Mouse (Mus musculus): ENCODE results near the gene Map3k5.

The Map3k5 gene

DNA sequence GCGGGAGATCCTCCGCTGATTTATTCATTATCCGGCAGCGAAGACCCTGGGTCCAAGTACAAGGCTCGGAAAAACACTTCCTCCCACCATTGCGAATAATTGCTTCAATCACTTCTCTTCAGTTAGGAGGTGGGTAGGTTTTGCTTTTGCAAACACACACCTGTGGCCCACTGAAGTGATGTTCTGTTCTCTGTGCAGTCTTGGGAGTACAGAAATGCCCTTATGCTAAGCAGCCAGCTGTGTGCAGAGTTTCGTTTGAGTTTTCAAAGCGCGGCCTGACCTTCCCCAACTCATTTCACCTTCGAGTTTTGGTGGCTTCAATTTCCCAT is 987 bp downstream of the Map3k5 start:
- ATAC-seq (ENCODE audit: low TSS enrichment) = no peak

DNA sequence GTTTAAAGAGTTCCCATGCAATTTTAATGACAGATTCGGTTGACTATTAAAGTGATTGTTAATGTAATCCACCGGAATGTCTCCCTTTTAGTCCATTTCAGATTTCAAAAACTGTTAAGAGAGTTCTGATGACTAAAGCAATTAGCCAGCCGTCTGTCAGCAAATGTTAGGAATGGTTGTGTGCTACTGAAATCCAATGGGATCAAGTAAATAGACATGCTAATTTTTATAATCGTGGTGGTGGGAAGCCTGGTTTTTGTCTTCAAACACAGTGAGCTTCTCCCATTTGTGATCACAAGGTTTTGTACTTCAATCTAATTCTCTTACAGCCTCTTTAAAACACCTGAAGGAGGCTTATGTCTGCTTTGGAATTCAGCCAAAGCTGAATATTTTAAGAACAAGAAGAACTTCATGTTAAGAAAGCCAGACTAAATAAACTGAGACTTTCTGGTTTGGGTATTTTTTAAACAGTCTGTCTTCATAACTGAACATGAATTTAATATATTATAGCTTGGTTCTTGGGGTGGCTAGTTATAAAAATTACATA is 1.6 kb downstream of the Map3k5 start:
- ATAC-seq (ENCODE audit: low TSS enrichment) = no peak

DNA sequence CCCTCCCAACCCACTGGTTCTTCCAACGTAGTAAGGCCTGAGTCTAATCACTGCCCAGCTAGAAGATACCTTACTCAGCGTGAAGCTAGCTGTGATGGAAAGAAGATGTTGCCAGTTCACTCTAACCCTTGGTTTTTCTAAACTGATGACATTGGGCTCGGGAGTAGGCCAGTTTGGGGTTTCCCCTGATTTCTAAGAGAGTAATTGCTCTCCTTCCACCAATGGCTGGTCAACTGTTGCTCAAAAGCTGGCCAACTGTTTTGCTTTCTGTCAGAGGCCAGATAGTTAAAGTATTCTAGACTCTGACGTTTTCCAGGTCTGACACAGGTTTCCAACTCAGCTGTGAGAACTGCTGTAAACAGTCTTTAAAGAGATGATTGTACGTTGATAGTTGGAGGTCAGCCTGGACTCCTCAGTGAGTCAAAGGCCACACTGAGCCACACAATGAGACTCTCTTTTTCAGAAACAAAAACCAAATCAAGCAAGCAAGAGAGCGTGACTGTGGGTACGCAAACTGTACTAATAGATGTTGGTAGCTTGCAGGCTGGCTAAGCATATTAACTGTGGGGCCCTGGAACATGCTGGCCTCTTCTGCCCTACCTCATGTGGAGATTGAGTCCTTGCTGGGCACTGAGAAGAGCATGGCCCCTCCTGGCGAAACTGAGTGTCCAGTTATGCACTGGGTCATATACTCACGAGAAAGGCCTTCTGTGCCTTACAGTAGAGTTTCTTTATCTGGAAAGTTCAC is 2.9 kb downstream of the Map3k5 start:
- ATAC-seq (ENCODE audit: low TSS enrichment) = no peak

DNA sequence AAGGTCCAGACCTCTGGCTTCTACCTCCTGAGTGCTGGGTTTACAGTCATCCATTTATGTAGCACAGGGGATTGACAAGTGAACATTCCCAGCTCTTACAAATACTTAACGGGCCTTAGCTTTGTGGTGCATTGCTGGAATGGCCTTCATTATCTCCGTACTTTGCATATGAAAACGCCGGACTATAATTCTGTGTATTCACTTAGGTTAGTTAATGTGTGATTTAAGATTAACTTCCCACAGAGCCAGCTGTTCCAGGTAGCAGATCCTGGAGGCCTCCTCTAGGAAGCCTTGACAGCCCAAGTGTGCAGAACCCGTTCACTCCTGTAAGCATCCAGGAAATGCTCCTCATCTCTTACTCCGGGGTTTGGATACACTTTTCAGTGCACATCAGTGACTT is 4.5 kb downstream of the Map3k5 start:
- no peak for ATAC-seq (ENCODE audit: low TSS enrichment)

- no peak for ATAC-seq (ENCODE audit: low TSS enrichment)
Measured at GRCm38 (mm10) chr10:19939282-19939705, 5.0 kb downstream of the Map3k5 start.

GRCm38 (mm10) chr10:19940127-19940526 is 5.9 kb downstream of the Map3k5 start:
- ATAC-seq (ENCODE audit: low TSS enrichment) = no peak

DNA sequence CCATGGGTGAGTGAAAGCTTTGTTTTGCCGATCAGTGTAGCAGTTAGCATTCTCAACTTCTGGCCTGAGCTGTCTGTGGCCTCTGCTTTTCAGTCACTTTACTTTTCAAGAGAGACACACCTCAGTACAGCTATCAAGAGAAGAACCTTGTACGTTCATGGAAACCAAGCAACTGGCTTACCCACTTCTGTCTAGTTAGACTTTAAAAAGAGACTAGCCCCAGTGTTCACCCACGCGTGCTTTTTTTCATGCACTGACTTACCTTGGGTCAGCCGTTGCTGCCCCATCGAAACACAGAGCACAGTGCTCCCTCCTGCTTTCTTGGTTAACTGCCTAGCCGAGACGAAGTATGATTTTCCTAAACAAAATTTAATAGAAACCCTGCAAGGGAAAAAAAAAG is 6.4 kb downstream of the Map3k5 start:
- ATAC-seq (ENCODE audit: low TSS enrichment) = peak; percentile 30

DNA sequence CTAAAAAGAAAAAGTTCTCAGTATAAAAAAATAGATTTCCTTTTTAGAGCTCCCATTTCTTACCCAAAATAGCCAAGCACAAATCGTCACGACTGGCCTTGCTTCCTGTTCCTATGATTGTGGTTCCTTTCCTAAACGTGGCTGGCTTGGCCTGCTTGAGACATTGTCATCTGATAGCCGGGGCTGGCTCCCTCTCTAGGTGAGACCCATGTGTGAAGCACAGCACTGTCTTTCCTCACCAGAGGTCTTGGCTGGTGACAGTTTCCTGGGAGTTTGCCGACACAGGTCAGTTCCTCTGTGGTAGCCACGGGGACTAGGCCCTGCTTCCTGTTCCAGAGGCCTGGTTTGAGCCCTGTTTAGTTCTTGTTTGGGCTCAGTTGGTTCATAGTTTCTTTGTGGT is 6.8 kb downstream of the Map3k5 start:
- peak; percentile 72 for ATAC-seq (ENCODE audit: low TSS enrichment)

DNA sequence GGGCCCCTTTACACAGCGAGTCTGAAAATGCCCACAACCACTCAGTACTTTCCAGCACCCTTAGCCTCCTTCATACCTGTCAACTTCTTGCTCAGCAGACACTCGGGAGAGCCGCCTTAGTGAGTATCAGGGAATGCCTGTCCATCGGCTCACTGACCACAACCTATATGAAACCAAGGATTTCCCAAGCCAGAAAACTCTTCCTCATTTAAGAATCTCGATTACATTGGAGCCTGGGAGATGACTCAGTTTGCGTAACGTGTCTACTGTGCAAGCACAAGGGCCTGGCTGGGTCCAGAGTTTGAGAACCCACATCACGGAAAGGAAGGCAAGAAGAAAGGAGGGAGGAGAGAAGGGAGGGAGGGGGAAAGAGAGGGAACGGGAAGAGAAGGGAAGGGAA is 7.6 kb downstream of the Map3k5 start:
- ATAC-seq (ENCODE audit: low TSS enrichment) = no peak

- ATAC-seq (ENCODE audit: low TSS enrichment) = no peak
Measured at GRCm38 (mm10) chr10:19942621-19943020, 8.3 kb downstream of the Map3k5 start.

GRCm38 (mm10) chr10:19945651-19946050 is 11.4 kb downstream of the Map3k5 start:
- ATAC-seq (ENCODE audit: low TSS enrichment) = no peak

DNA sequence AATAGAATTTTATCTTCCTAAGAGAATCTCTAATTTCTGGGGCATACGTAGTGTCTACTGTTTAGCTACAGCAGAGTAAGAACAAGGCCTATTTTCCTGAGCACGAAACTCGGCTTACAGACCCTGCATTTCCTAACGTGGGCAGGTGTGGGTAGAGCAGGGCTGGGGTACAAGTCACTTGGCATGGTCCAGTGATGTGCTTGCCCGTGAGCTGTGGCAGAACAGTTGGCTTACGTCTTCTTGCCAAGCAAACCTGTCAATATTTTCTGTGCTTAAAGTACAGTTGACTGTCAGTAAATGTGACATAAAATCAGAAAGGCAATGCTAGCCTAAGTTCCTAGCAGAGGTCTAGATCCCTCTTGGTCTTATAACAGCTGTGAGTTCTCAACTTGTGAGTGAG is 12.4 kb downstream of the Map3k5 start:
- ATAC-seq (ENCODE audit: low TSS enrichment) = no peak

- ATAC-seq (ENCODE audit: low TSS enrichment) = no peak
Measured at GRCm38 (mm10) chr10:19947441-19947840, 13.2 kb downstream of the Map3k5 start.

GRCm38 (mm10) chr10:19947901-19948300 is 13.6 kb downstream of the Map3k5 start:
- ATAC-seq (ENCODE audit: low TSS enrichment) = no peak

DNA sequence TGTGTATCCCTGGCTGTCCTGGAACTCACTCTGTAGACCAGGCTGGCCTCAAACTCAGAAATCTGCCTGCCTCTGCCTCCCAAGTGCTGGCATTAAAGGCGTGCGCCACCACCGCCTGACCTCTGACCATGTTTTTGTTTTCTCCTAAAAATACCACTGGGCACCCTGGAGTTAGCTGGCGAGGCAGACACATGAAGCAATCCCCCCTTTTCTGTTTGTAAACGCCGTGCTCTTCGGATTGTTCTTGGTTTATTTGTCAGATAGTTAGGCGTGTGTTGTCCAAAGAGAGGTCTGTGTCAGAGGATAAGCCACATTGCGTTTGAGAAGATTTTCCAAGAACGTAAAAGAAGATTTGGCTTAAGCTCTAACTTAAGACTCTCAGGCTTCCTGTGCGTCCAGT is 14.1 kb downstream of the Map3k5 start:
- ATAC-seq (ENCODE audit: low TSS enrichment) = no peak

- ATAC-seq (ENCODE audit: low TSS enrichment) = no peak
Measured at GRCm38 (mm10) chr10:19949106-19949505, 14.8 kb downstream of the Map3k5 start.

- no peak for ATAC-seq (ENCODE audit: low TSS enrichment)
Measured at GRCm38 (mm10) chr10:19953032-19953761, 18.9 kb downstream of the Map3k5 start.

DNA sequence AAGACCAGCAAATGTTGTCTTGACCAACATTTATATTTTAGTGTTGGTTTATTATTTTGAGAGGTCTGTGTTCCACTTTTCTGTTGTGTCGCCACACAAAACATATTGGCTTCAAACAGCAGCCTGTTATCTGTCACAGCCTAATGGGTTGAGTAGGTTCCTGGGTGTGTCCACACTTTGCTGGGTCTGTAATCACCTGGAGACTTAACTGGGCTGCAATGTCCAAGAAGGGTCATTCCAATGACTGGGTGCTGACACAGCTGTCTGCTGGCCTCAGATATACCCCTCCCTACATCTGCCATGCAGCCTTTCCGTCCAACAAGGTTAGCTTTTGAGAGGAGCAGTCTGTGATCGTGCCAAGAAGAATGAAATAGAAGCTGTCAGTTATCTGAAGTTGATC is 20.3 kb downstream of the Map3k5 start:
- ATAC-seq (ENCODE audit: low TSS enrichment) = no peak

- ATAC-seq (ENCODE audit: low TSS enrichment) = no peak
Measured at GRCm38 (mm10) chr10:19955817-19956216, 21.5 kb downstream of the Map3k5 start.

DNA sequence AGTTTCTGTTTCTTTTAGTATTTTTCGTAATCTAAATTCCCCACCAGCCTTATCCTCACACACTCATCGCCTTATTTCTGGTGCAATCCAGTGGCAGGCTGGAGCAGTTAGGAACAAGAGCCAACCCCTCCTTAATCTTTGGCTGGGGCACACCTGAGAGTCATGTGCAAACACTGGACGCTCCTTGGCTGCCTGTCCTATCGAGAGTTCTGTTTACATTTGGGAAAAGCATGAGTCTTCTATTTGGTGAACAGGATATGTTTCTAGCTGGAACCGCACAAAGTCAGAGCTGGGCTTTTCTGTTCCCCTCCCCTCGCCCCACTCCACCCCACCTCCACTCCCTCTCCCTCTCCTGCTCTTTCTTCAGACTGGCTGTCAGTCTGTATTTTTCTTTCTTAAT is 22.5 kb downstream of the Map3k5 start:
- no peak for ATAC-seq (ENCODE audit: low TSS enrichment)

DNA sequence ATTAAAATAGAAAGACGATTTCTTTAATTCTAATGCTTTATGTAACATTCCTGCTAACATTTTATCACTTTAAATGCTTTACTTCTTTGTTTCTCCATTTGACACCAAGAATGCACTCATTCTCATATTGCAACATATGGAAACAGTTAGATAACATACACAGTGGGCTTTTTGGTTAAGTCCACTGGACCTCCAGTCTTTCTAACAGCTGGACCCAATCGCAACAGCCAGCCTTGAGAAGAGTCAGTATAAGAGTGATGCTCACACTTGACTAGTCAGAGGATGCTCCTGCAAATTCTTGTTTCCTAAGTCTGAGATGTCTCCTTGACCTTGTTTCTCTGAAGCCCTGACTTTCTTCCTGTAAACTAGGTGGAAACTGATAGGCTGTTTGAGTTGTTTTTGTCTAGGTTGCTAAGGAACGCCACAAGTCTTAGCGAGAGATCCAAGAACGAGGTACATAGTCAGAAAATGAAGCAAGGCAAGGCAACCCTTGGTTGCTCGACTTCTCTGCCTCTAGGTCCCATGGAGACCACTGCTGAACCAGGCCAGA is 26.6 kb downstream of the Map3k5 start:
- ATAC-seq (ENCODE audit: low TSS enrichment) = no peak

DNA sequence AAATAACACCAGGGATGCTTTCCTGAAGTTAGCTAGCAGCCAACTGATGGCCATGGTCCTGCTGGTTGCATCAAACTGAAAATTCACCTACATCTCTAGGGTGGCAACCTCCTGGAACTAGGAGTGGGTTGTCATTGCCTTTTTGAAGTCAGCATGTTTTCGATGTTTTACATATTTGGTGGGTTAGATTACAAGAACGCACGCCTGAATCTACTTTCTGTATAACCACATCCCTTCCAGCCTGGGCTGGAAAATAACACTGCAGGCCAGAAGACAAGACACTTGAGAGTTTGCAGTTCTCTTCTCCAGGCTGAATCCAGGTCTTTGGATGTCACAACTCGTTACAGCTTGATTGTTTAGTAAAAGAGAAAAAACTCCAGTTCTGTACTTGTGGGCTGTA is 28.5 kb downstream of the Map3k5 start:
- ATAC-seq (ENCODE audit: low TSS enrichment) = no peak

DNA sequence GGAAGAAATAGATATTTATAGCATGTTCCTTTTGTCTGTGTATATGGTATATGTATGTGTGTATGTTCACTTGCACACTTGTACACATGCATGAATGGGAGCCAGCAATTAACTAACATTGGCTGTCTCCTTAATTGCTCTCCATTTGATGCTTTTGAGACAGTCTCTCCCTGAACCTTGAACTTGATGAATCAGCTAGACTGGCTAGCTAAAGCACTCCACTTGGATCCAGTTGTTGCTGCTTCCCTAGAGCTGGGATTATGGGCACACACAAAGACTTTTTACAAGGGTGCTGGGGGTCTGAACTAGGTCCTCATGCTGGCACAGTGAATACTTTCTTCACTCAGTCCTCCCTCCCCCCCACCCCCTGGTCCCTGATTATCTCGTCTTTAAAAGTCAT is 28.9 kb downstream of the Map3k5 start:
- ATAC-seq (ENCODE audit: low TSS enrichment) = no peak

Measured in frontal cortex, adult (tissue).